Mouse (Mus musculus): ENCODE measurements around the gene Adprh. TPM values are rescaled to one million over a fixed set of nuclear protein-coding genes. Genes with fewer than 3 reads are reported as not detected.

The Adprh gene
- polyA plus RNA-seq, 1 experiment from 2014 or later = 140 TPM

DNA sequence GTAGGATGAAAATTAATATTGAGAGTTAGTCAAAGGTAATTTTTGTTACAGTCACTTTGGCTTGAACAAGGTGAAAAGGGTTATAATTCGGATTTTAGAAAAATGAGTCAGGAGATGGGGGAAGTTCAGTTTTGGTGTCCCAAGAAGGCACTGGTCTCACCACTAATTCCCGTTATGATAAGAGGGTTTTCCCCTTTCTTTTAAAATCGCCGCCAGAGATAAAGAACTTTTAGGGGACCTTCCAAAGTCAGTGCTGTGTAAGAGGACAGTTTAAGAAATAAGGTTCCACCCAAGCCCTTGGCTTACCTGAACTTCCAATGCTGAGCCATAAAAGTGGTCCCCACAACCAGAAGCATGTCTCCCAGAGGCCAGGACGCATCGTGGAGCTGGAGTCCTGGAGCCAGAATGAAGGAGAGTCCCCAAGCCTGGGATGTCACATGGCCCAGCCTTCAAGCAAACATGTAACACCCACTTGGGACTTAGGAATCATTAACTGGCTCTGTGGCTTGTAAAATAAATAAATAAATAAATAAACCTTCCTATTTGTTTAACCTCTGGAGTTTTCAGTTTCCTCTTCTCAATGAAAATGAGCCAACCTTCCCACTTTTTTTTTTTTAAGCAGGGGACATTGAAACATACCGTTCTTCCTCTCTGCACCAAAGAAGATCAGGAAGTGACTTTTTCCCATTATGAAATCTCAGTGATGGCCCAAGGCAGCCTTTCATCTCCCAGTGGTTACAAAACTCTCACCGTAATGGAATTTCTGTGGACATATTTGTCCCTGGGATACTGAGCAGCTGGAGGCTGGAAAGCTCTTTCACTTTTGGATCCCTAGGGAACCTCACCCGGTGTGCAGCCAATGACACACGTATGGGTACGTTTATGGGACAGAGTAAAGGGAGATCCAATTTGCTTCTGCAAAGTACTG is 19.7 kb downstream of the Adprh start, which contains the start of gene Pla1a:
Pla1a (minus strand) TSS at position 648 of the 928 bp plus-strand sequence.
- no peaks in the 10 kb centered on the region for H3K36me3 ChIP-seq (ENCODE audit: control insufficient read depth, insufficient read depth)
- no peaks in the 10 kb centered on the region for H3K4me1 ChIP-seq (replicated peaks; ENCODE audit: control insufficient read depth, insufficient read depth, low read length)
- H3K4me2 ChIP-seq (ENCODE audit: low read length) = no peak within 1 kb of the TSS
- H3K9me3 ChIP-seq (ENCODE audit: control insufficient read depth, low read length) = no peaks in the 10 kb centered on the region
- no peak within 1 kb of the TSS for H3K27ac ChIP-seq (ENCODE audit: low read length)
- 88% methylated on average over 11 of the region's 11 CpGs for WGBS
- no peak within 1 kb of the TSS for H3K4me3 ChIP-seq (replicated peaks; ENCODE audit: low read length)
- no peaks in the 10 kb centered on the region for H3K27me3 ChIP-seq (replicated peaks; ENCODE audit: control insufficient read depth, insufficient read depth, low read length)
- H3K9ac ChIP-seq (replicated peaks; ENCODE audit: low read depth, low read length) = no peak within 1 kb of the TSS
- ATAC-seq = no peak

DNA sequence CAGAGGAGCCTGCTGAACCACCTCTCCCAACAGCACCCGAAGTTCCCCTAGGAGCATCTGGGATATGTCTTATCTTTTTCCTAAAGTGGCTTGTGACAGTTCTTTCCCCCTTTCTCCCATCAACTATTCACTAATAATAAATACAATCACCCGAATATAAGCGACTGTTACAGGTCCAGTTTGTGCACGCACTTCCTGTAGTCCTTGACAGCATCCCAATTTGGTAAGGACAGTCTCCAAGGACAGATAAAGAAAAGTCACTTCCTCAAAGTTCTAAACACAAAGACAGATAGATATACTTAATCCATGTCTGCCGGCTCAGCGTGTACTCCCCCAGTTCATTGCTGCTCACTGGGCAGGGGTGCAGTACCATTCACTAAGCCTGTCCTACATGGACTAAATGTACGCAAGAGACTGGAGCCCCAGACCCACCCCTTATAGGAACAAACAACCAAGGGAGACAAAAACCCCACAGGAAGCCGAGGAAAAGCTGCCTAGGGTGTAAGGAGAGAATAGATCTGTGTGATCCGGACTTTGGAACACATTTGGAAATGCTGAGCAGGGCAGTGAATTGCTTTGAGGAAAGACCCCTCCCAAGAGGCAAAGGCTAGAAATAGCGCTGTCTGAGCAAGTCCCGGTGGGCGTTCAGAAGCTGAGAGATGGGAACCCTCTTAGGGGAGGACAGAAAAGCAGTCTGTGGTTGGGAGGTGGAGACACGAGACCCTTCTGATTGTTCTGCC is 20.9 kb downstream of the Adprh start:
- Histone ChIP-seq H3K36me3 (ENCODE audit: control insufficient read depth, insufficient read depth) (no peaks in the 10 kb centered on the region), H3K4me1 (replicated peaks; ENCODE audit: control insufficient read depth, insufficient read depth, low read length) (no peaks in the 10 kb centered on the region), H3K4me2 (ENCODE audit: low read length) (no peak overlapping the region), H3K27me3 (replicated peaks; ENCODE audit: control insufficient read depth, insufficient read depth, low read length) (no peaks in the 10 kb centered on the region), H3K9ac (replicated peaks; ENCODE audit: low read depth, low read length) (no peak overlapping the region), H3K9me3 (ENCODE audit: control insufficient read depth, low read length) (no peaks in the 10 kb centered on the region), H3K4me3 (replicated peaks; ENCODE audit: low read length) (no peak overlapping the region), H3K27ac (ENCODE audit: low read length) (no peak overlapping the region)
- no peak for ATAC-seq
- 36% methylated on average over 13 of the region's 13 CpGs for WGBS

DNA sequence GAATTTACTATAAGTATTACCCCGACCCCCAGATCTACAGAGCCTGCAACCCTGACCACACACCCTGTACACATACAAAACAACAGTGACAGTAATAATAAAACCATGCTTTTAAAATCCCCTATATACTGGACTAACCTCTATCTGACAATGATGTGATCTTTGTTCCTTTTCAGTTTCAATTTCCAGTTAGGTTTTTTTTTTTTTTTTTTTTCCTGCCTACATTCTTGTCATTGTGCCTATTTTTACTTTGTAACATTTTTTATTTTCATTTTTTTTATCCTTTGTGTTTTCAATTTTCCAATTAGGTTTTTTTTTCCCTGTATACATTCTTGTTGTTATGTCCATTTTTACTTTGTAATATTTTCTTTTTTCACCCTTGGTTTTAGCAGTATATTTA is 26.7 kb downstream of the Adprh start:
- H3K36me3 ChIP-seq (ENCODE audit: control insufficient read depth, insufficient read depth) = no peaks in the 10 kb centered on the region
- no peak overlapping the region for H3K27ac ChIP-seq (ENCODE audit: low read length)
- H3K4me3 ChIP-seq (replicated peaks; ENCODE audit: low read length) = no peak overlapping the region
- 100% methylated on average over 1 of the region's 1 CpGs for WGBS
- no peak overlapping the region for H3K9ac ChIP-seq (replicated peaks; ENCODE audit: low read depth, low read length)
- no peaks in the 10 kb centered on the region for H3K4me1 ChIP-seq (replicated peaks; ENCODE audit: control insufficient read depth, insufficient read depth, low read length)
- no peaks in the 10 kb centered on the region for H3K27me3 ChIP-seq (replicated peaks; ENCODE audit: control insufficient read depth, insufficient read depth, low read length)
- H3K4me2 ChIP-seq (ENCODE audit: low read length) = no peak overlapping the region
- no peaks in the 10 kb centered on the region for H3K9me3 ChIP-seq (ENCODE audit: control insufficient read depth, low read length)
- ATAC-seq = no peak

DNA sequence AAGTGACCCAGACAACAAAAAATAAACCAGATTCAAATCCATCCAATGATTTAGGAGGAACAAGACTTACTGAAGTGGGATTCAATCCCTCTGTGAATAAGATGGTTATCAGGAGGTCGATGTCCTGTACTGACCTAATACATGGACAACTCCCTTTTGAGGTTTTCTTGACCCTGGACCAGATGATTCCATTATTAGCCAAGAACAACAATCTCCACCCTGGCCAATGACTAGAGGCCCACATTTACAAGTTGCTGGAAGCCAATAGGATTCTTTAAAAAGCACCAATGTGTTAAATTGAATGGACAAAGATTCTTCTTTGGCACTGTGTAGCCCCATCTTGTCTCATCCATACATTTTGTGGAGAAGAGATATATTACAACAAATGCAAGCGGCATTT is 27.1 kb downstream of the Adprh start:
- ATAC-seq = no peak
- Histone ChIP-seq H3K4me3 (replicated peaks; ENCODE audit: low read length) (no peak overlapping the region), H3K9ac (replicated peaks; ENCODE audit: low read depth, low read length) (no peak overlapping the region), H3K9me3 (ENCODE audit: control insufficient read depth, low read length) (no peaks in the 10 kb centered on the region), H3K27me3 (replicated peaks; ENCODE audit: control insufficient read depth, insufficient read depth, low read length) (no peaks in the 10 kb centered on the region), H3K4me2 (ENCODE audit: low read length) (no peak overlapping the region), H3K36me3 (ENCODE audit: control insufficient read depth, insufficient read depth) (no peaks in the 10 kb centered on the region), H3K4me1 (replicated peaks; ENCODE audit: control insufficient read depth, insufficient read depth, low read length) (no peaks in the 10 kb centered on the region), H3K27ac (ENCODE audit: low read length) (no peak overlapping the region)
- WGBS = 88% methylated on average over 2 of the region's 2 CpGs

GRCm38 (mm10) chr16:38414953-38415352 is 37.5 kb downstream of the Adprh start:
- Histone ChIP-seq H3K9ac (replicated peaks; ENCODE audit: low read depth, low read length) (no peak overlapping the region), H3K27me3 (replicated peaks; ENCODE audit: control insufficient read depth, insufficient read depth, low read length) (no peaks in the 10 kb centered on the region), H3K36me3 (ENCODE audit: control insufficient read depth, insufficient read depth) (no peaks in the 10 kb centered on the region), H3K27ac (ENCODE audit: low read length) (no peak overlapping the region), H3K9me3 (ENCODE audit: control insufficient read depth, low read length) (no peaks in the 10 kb centered on the region), H3K4me1 (replicated peaks; ENCODE audit: control insufficient read depth, insufficient read depth, low read length) (no peaks in the 10 kb centered on the region), H3K4me2 (ENCODE audit: low read length) (no peak overlapping the region), H3K4me3 (replicated peaks; ENCODE audit: low read length) (no peak overlapping the region)
- WGBS = 78% methylated on average over 7 of the region's 7 CpGs
- no peak for ATAC-seq

DNA sequence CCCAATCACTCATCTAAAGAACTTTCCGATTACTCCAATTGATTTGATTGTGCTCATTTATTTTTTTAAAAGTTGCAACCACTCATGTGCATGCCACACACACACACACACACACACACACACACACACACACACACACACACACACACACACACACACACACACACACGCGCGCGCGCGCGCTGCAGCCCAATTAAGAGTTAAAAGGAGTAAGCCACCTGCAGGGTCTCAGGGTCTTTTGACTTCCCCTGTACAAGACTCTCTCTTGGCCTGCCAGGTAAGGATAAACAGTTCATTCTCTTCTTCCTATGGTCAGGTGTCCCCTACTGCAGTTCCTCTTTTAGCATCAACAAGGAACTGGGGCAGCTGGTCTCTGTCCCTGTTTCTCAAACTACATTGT is 44.1 kb downstream of the Adprh start:
- WGBS = 93% methylated on average over 8 of the region's 8 CpGs
- Histone ChIP-seq H3K27ac (ENCODE audit: low read length) (no peak overlapping the region), H3K4me3 (replicated peaks; ENCODE audit: low read length) (no peak overlapping the region), H3K36me3 (ENCODE audit: control insufficient read depth, insufficient read depth) (no peaks in the 10 kb centered on the region), H3K27me3 (replicated peaks; ENCODE audit: control insufficient read depth, insufficient read depth, low read length) (no peaks in the 10 kb centered on the region), H3K9ac (replicated peaks; ENCODE audit: low read depth, low read length) (no peak overlapping the region), H3K4me2 (ENCODE audit: low read length) (no peak overlapping the region), H3K4me1 (replicated peaks; ENCODE audit: control insufficient read depth, insufficient read depth, low read length) (no peaks in the 10 kb centered on the region), H3K9me3 (ENCODE audit: control insufficient read depth, low read length) (no peaks in the 10 kb centered on the region)
- no peak for ATAC-seq

DNA sequence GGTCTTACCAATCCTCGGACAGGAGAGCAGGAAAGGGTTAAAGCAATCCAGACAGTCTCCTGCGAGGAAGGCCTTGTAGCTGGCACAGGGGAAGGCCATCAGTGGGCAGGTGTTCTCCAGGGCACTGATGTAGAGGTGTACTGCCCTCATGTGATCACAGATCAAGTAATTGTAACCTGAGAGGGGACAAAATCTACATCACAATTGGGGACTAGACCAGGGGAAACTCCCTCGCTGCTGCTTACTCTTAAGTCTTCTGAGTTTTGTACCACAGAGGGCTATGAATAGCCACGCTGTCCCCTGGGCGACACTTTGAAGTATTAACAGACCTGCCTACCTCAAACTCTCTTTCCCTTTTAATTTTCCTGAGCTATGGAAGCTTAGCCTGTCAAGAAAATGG is 44.9 kb downstream of the Adprh start:
- no peak overlapping the region for H3K4me2 ChIP-seq (ENCODE audit: low read length)
- no peaks in the 10 kb centered on the region for H3K27me3 ChIP-seq (replicated peaks; ENCODE audit: control insufficient read depth, insufficient read depth, low read length)
- 36% methylated on average over 5 of the region's 5 CpGs for WGBS
- H3K36me3 ChIP-seq (ENCODE audit: control insufficient read depth, insufficient read depth) = no peaks in the 10 kb centered on the region
- no peak overlapping the region for H3K27ac ChIP-seq (ENCODE audit: low read length)
- no peak overlapping the region for H3K9ac ChIP-seq (replicated peaks; ENCODE audit: low read depth, low read length)
- H3K4me1 ChIP-seq (replicated peaks; ENCODE audit: control insufficient read depth, insufficient read depth, low read length) = no peaks in the 10 kb centered on the region
- H3K9me3 ChIP-seq (ENCODE audit: control insufficient read depth, low read length) = no peaks in the 10 kb centered on the region
- ATAC-seq = no peak
- H3K4me3 ChIP-seq (replicated peaks; ENCODE audit: low read length) = no peak overlapping the region

- ATAC-seq = no peak
- no peaks in the 10 kb centered on the region for H3K9me3 ChIP-seq (ENCODE audit: control insufficient read depth, low read length)
- H3K4me3 ChIP-seq (replicated peaks; ENCODE audit: low read length) = no peak overlapping the region
- 88% methylated on average over 6 of the region's 6 CpGs for WGBS
- no peaks in the 10 kb centered on the region for H3K27me3 ChIP-seq (replicated peaks; ENCODE audit: control insufficient read depth, insufficient read depth, low read length)
- H3K4me2 ChIP-seq (ENCODE audit: low read length) = no peak overlapping the region
- no peaks in the 10 kb centered on the region for H3K36me3 ChIP-seq (ENCODE audit: control insufficient read depth, insufficient read depth)
- H3K27ac ChIP-seq (ENCODE audit: low read length) = no peak overlapping the region
- H3K4me1 ChIP-seq (replicated peaks; ENCODE audit: control insufficient read depth, insufficient read depth, low read length) = no peaks in the 10 kb centered on the region
- H3K9ac ChIP-seq (replicated peaks; ENCODE audit: low read depth, low read length) = no peak overlapping the region
Observed at GRCm38 (mm10) chr16:38406708-38407107, 45.8 kb downstream of the Adprh start.

DNA sequence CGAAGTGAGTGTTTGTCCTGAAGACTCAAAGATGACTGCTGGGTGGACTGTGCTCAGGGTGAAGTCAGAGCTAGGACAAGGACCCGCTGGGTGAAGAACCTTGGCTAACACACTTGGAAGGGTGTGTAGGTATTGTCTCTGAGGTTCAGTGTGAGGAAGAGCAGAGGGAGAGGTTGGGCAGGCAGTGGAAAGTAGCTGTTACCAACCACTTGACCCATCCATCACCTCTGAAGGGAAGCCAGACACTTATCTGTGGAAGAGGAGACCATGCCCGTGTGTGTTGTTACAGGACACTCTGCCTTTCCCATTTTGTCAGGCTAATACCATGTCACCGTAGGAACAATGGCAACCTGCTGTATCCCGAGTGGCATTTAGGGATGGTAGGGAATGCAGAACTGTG is 46.2 kb downstream of the Adprh start:
- ATAC-seq = no peak
- H3K27me3 ChIP-seq (replicated peaks; ENCODE audit: control insufficient read depth, insufficient read depth, low read length) = no peaks in the 10 kb centered on the region
- no peak overlapping the region for H3K27ac ChIP-seq (ENCODE audit: low read length)
- no peak overlapping the region for H3K4me3 ChIP-seq (replicated peaks; ENCODE audit: low read length)
- no peaks in the 10 kb centered on the region for H3K4me1 ChIP-seq (replicated peaks; ENCODE audit: control insufficient read depth, insufficient read depth, low read length)
- no peaks in the 10 kb centered on the region for H3K36me3 ChIP-seq (ENCODE audit: control insufficient read depth, insufficient read depth)
- 87% methylated on average over 5 of the region's 5 CpGs for WGBS
- H3K9me3 ChIP-seq (ENCODE audit: control insufficient read depth, low read length) = no peaks in the 10 kb centered on the region
- no peak overlapping the region for H3K4me2 ChIP-seq (ENCODE audit: low read length)
- H3K9ac ChIP-seq (replicated peaks; ENCODE audit: low read depth, low read length) = no peak overlapping the region
